Mouse (Mus musculus) small intestine, adult 2 months (tissue): ENCODE results near the gene Gm26602. TPM values are rescaled to one million over a fixed set of nuclear protein-coding genes. Genes with fewer than 3 reads are reported as not detected.
"Not testable (repeated sequence)": the region's sequence is repeated elsewhere in the genome, so short reads cannot be mapped to it uniquely, and the experiment has no call there.

Source experiments
- H3K27ac ChIP-seq: fragments of 200-500 bp; 2 replicates; pipeline ENCODE4 v1.5.1; 2012; ENCODE audit warnings: low read depth, low read length, control low read depth, inconsistent platforms; ENCODE audit not compliant: insufficient read depth
- H3K27me3 ChIP-seq: fragments of 200-500 bp; 2 replicates; pipeline ENCODE4 v1.6.1; 2012; ENCODE audit warnings: mild to moderate bottlenecking, moderate library complexity, low read length, inconsistent platforms; ENCODE audit not compliant: control insufficient read depth, insufficient read depth
- H3K36me3 ChIP-seq: fragments of 200-500 bp; 2 replicates; pipeline ENCODE4 v1.6.1; 2012; ENCODE audit warnings: mild to moderate bottlenecking, low read length, control low read depth, inconsistent platforms; ENCODE audit not compliant: control insufficient read depth, insufficient read depth
- H3K4me1 ChIP-seq: fragments of 200-500 bp; 2 replicates; pipeline ENCODE4 v1.6.1; 2012; ENCODE audit warnings: low read length, inconsistent platforms, mixed read lengths; ENCODE audit not compliant: control insufficient read depth, insufficient read depth, insufficient read length
- H3K4me3 ChIP-seq: fragments of 200-500 bp; 2 replicates; pipeline ENCODE4 v1.5.1; 2012; ENCODE audit warnings: low read depth, mild to moderate bottlenecking, control low read depth, inconsistent platforms, low read length, moderate library complexity
- CTCF ChIP-seq: fragments of 200-500 bp; IDR thresholded peaks from 2 replicates; pipeline ENCODE4 v1.5.1; 2012; ENCODE audit warnings: low read depth, mild to moderate bottlenecking, control low read depth, inconsistent platforms, low read length, moderate library complexity, mixed read lengths; ENCODE audit not compliant: insufficient replicate concordance, insufficient read length; ENCODE audit errors: extremely low read depth
- POLR2A ChIP-seq: fragments of 200-500 bp; IDR thresholded peaks from 2 replicates; pipeline ENCODE4 v1.6.1; 2012; ENCODE audit warnings: low read depth, mild to moderate bottlenecking, control low read depth, inconsistent platforms, low read length, moderate library complexity
- WGBS: fragments of 180-500 bp; shearing (Covaris S2); methylation state at CpG from one replicate; pipeline ENCODE4 v1.1.7; 2018; 5-methylcytosine and 5-hydroxymethylcytosine counted together
- polyA plus RNA-seq: library from polyadenylated mRNA; depleted of rRNA; stranded (reverse); fragments of >200 nt; gene quantifications from 2 replicates; pipeline ENCODE4 v1.2.3, GENCODE M21; 2012; rRNA removed

Gm26602 gene
- polyA plus RNA-seq, 1 experiment, result not detected

DNA sequence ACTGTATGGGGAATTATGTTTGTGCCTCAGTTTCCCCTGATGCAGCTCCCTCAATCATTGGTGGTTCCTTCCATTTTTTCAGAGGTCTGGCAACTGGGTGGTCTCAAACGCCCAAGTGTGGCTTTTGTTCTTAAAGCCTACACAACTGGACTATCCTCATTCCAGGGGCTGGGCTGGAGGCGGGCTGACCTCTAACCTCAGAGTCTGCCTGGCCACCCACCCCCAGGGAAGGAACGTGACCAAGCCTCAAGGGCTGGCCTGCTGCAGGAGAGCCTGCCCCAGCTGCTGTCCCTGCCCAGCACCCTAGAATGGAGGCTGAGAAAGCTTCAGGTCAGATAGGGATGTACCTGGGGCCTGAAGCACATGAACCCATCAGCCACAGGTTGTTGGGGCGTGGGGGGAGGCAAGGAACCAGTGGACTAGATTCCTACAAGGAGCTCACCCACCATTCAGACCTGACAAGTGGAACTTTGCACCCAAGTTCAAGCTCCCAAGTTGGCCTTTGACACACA lies 46.0 kb downstream of the Gm26602 start:
- Histone ChIP-seq H3K4me1 (peaks cover 2% of the 10 kb centered on the region), H3K27ac (no peak overlapping the region), H3K4me3 (no peak overlapping the region), H3K36me3 (peaks cover 3% of the 10 kb centered on the region), H3K27me3 (no peaks in the 10 kb centered on the region)
- TF ChIP-seq POLR2A (no peak), CTCF (no peak)
- WGBS, result 65% methylated on average over 4 of the region's 4 CpGs

DNA sequence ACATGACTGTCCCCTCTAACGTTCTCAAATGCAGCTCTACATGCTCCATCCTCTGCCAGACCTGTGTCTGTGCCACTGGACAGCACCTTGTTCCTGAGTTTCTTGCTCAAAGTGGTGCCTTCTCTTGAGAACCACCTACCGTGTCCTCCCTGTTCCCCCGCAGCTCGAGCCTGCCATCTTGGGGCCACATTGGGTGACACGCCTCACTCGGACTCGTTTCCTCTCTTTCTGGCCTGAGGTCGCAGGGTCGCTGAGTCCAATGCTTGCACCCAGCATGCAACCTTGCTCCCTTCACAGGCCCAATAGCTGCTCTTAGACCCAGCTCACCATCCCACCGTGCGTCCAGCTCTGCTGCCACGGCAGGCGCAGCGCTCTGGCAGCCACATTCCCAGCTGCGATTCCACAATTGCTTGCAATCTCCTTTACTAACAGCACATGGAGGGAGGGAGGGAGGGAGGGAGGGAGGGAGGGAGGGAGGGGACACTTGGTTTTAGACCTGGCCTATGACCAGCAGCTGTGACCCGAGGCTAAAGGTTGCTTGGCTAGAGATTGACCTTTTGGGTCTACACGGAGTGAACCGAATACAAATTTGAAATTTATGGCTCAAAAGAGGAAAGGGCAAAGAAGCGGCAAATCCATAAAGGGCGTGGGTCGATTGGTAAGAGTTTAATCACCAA lies 47.6 kb downstream of the Gm26602 start:
- Histone ChIP-seq H3K36me3 (peaks cover 5% of the 10 kb centered on the region), H3K27ac (no peak overlapping the region), H3K4me1 (peaks cover 2% of the 10 kb centered on the region), H3K27me3 (no peaks in the 10 kb centered on the region), H3K4me3 (peak overlapping the region; percentile 38)
- TF ChIP-seq CTCF (peak; percentile 93), POLR2A (no peak)
- 6% methylated on average over 21 of the region's 21 CpGs for WGBS

DNA sequence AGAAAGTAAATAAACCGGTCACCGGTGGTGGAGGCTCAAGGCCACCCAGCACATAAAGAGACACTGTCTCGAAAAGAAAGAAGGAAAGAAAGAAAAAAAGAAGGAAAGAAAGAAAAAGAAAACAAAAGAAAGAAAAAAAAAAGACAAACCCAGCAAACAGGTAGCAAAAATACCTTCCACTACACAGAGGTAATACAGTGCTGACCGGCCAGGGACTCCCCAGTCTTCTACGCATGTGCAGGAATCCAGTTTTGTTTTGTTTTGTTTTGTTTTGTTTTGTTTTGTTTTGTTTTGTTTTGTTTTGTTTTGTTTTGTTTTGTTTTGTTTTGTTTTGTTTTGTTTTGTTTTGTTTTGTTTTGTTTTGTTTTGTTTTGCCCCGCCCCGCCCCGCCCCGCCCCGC lies 48.8 kb downstream of the Gm26602 start:
- not testable (repeated sequence) for H3K4me1 ChIP-seq, H3K27me3 ChIP-seq, H3K27ac ChIP-seq, H3K4me3 ChIP-seq
- peaks cover 10% of the 10 kb centered on the region for H3K36me3 ChIP-seq
- WGBS, result 15% methylated on average over 10 of the region's 10 CpGs

DNA sequence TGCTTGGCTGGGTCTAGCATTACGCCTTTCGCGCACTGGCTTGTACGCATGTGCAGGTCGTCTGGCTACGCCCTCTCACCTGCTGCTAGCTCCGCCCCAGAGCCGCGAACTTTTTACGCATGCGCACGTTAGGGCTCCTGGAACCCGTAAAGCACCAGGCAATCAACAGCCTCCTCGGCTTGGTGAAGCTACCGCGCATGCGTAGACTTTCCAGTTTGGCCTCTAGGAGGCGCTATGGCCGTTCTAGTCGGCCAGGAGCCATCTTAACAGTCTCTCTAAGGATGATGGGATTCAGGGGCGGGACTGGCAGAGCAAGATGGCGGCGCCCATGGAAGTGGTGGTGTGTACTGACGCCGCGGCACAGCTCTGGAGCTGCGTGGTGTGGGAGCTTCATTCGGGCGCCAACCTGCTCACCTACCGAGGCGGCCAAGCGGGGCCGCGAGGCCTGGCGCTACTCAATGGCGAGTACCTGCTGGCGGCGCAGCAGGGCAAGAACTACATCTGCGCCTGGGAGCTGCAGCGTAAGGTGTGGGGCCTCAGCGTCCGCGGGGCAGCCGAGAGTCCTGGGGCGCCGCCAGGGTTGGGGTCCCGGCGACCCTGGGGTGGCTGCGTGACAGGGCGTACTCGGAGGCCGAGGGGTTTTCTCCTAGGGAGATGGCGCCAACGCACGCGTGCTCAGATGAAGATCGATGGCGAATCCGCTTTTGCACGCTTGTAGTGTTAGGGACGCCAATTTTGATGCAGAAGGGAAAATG lies 49.4 kb downstream of the Gm26602 start, which contains the start of gene Wdr18:
TSS of gene Wdr18 (plus strand) at position 306 of the 755 bp plus-strand sequence.
- under 1% methylated on average over 61 of the region's 61 CpGs for WGBS
- H3K27ac ChIP-seq, result no peak within 1 kb of the TSS
- H3K27me3 ChIP-seq, result no peaks in the 10 kb centered on the region
- TF ChIP-seq CTCF (peak; percentile 95), POLR2A (peak; percentile 27; the same call in 1 of the 2 replicates)
- H3K36me3 ChIP-seq, result peaks cover 12% of the 10 kb centered on the region
- peaks cover 2% of the 10 kb centered on the region for H3K4me1 ChIP-seq
- H3K4me3 ChIP-seq, result peak within 1 kb of the TSS; percentile 86

Other genes starting within 250 kb of the Gm26602 start
- 9.9 and 20.7 TPM in 2 replicates for gene Madcam1, start 246.3 kb upstream of the Gm26602 start, polyA plus RNA-seq
- gene Tpgs1, start 241.5 kb upstream of the Gm26602 start, polyA plus RNA-seq, result 76.0 and 138 TPM in 2 replicates
- 101 and 163 TPM in 2 replicates for gene Cdc34, start 228.7 kb upstream of the Gm26602 start, polyA plus RNA-seq
- 0.11 and 0.52 TPM in 2 replicates for gene Gzmm, start 221.8 kb upstream of the Gm26602 start, polyA plus RNA-seq
- 1,266 and 1,465 TPM in 2 replicates for gene Bsg, start 206.4 kb upstream of the Gm26602 start, polyA plus RNA-seq
- 8.3 and 19.2 TPM in 2 replicates for gene Hcn2, start 194.2 kb upstream of the Gm26602 start, polyA plus RNA-seq
- 38.7 and 50.0 TPM in 2 replicates for gene Polrmt, start 164.3 kb upstream of the Gm26602 start, polyA plus RNA-seq
- gene Fgf22, start 155.8 kb upstream of the Gm26602 start, polyA plus RNA-seq, result not detected in 2 replicates
- 130 and 222 TPM in 2 replicates for gene Rnf126, start 143.9 kb upstream of the Gm26602 start, polyA plus RNA-seq
- 16.0 and 19.6 TPM in 2 replicates for gene Fstl3, start 133.6 kb upstream of the Gm26602 start, polyA plus RNA-seq
- 0.24 and 0.67 TPM in 2 replicates for gene Prss57, start 119.9 kb upstream of the Gm26602 start, polyA plus RNA-seq
- 13.0 and 24.0 TPM in 2 replicates for gene Palm, start 117.3 kb upstream of the Gm26602 start, polyA plus RNA-seq
- 141 and 347 TPM in 2 replicates for gene Misp, start 89.9 kb upstream of the Gm26602 start, polyA plus RNA-seq
- 150 and 285 TPM in 2 replicates for gene Ptbp1, start 56.4 kb upstream of the Gm26602 start, polyA plus RNA-seq
- 1.6 and 2.1 TPM in 2 replicates for gene Prtn3, start 36.4 kb upstream of the Gm26602 start, polyA plus RNA-seq
- gene Plppr3, start 36.2 kb upstream of the Gm26602 start, polyA plus RNA-seq, result 2.8 and 5.3 TPM in 2 replicates
- gene Elane, start 24.6 kb upstream of the Gm26602 start, polyA plus RNA-seq, result 0.72 TPM in 1 of 2 replicates, not detected in the other
- gene Cfd, start 20.0 kb upstream of the Gm26602 start, polyA plus RNA-seq, result 48.6 and 122 TPM in 2 replicates
- 34.8 and 58.1 TPM in 2 replicates for gene Med16, start 1.9 kb upstream of the Gm26602 start, polyA plus RNA-seq
- 3.0 and 5.9 TPM in 2 replicates for gene Kiss1r, start 6.1 kb downstream of the Gm26602 start, polyA plus RNA-seq
- 86.4 and 104 TPM in 2 replicates for gene R3hdm4, start 10.4 kb downstream of the Gm26602 start, polyA plus RNA-seq
- 10.7 and 23.9 TPM in 2 replicates for gene Arid3a, start 16.2 kb downstream of the Gm26602 start, polyA plus RNA-seq
- 34.8 and 44.6 TPM in 2 replicates for gene Wdr18, start 49.3 kb downstream of the Gm26602 start, polyA plus RNA-seq
- not detected in 2 replicates for gene Grin3b, start 59.9 kb downstream of the Gm26602 start, polyA plus RNA-seq
- gene Tmem259, start 73.5 kb downstream of the Gm26602 start, polyA plus RNA-seq, result 225 and 441 TPM in 2 replicates
- 49.9 and 72.8 TPM in 2 replicates for gene Cnn2, start 77.7 kb downstream of the Gm26602 start, polyA plus RNA-seq
- gene Abca7, start 85.6 kb downstream of the Gm26602 start, polyA plus RNA-seq, result 18.1 and 33.4 TPM in 2 replicates
- gene Arhgap45, start 105.8 kb downstream of the Gm26602 start, polyA plus RNA-seq, result 23.2 and 36.8 TPM in 2 replicates
- 140 and 186 TPM in 2 replicates for gene Polr2e, start 128.9 kb downstream of the Gm26602 start, polyA plus RNA-seq
- gene Gpx4, start 136.3 kb downstream of the Gm26602 start, polyA plus RNA-seq, result 388 and 646 TPM in 2 replicates
- gene Sbno2, start 194.7 kb downstream of the Gm26602 start, polyA plus RNA-seq, result 61.2 and 126 TPM in 2 replicates
- 77.5 and 124 TPM in 2 replicates for gene Stk11, start 204.9 kb downstream of the Gm26602 start, polyA plus RNA-seq
- gene Atp5d, start 227.8 kb downstream of the Gm26602 start, polyA plus RNA-seq, result 2,309 and 4,813 TPM in 2 replicates
- 3.7 and 6.6 TPM in 2 replicates for gene Cbarp, start 230.0 kb downstream of the Gm26602 start, polyA plus RNA-seq
- gene Midn, start 237.4 kb downstream of the Gm26602 start, polyA plus RNA-seq, result 151 and 372 TPM in 2 replicates